8 mouse cellular contexts compared by ENCODE assay signal in the genomic region with DNA sequence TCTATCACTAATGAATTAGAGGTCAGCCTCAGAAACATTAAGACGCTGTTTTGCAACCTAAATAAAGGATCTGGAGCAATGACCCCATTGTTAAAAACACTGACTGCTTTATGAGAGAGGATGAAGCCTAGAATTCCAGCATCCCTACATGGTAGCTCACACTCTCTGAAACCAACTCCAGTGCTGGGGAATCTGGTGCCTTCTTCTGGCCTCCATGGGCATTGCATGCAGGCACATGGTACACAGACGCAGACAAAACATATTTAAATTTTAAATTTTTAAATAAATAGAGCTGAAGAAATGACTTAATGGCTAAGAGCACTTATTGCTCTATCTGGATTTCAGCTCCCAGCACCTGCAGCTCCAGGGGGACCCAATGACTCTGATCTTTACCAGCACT. TPM values are rescaled to one million over a fixed set of nuclear protein-coding genes. Genes with fewer than 3 reads are reported as not detected.
DNase-seq lines count a peak whose midpoint lies in the region; ATAC-seq lines count a peak whose summit lies in the region.

No protein-coding gene starts in this region.

- 82% methylated on average over 2 of the region's 2 CpGs for WGBS in hindbrain, embryonic 11.5 days
- 79% methylated on average over 2 of the region's 2 CpGs for WGBS in hindbrain, embryonic 13.5 days

- DNase-seq in hindbrain, embryonic 11.5 days (ENCODE audit: low spot score): peak; percentile 25
- DNase-seq in retina, embryonic 14.5 days (ENCODE audit: low spot score): peak; percentile 37
- no peak for DNase-seq in retina, postnatal 1 day
- peak; percentile 24 for DNase-seq in T-cell, adult 2 months (ENCODE audit: low spot score)
- DNase-seq in thymus, postnatal 14 days: peak; percentile 15
- no peak for DNase-seq in gastrocnemius, adult 8-10 months (ENCODE audit: low spot score in 2 of 2)

- H3K9ac ChIP-seq in hindbrain, embryonic 11.5 days (ENCODE audit: low read depth, low read length): no peak overlapping the region
- no peak overlapping the region for H3K9ac ChIP-seq in hindbrain, embryonic 13.5 days

- no peaks in the 10 kb centered on the region for H3K27me3 ChIP-seq in hindbrain, embryonic 11.5 days (ENCODE audit: control insufficient read depth, insufficient read depth, low read length)
- no peaks in the 10 kb centered on the region for H3K27me3 ChIP-seq in hindbrain, embryonic 13.5 days

- H3K36me3 ChIP-seq in hindbrain, embryonic 11.5 days (ENCODE audit: control insufficient read depth, insufficient read depth, low read length): no peaks in the 10 kb centered on the region
- H3K36me3 ChIP-seq in hindbrain, embryonic 13.5 days: peaks cover 3% of the 10 kb centered on the region; the same call in 1 of the 2 replicates

- no peaks in the 10 kb centered on the region for H3K4me1 ChIP-seq in hindbrain, embryonic 11.5 days (replicated peaks; ENCODE audit: control insufficient read depth, insufficient read depth, low read length)
- peaks cover 10% of the 10 kb centered on the region for H3K4me1 ChIP-seq in hindbrain, embryonic 13.5 days (replicated peaks)

- H3K9me3 ChIP-seq in hindbrain, embryonic 11.5 days (ENCODE audit: control insufficient read depth, low read length): no peaks in the 10 kb centered on the region
- H3K9me3 ChIP-seq in hindbrain, embryonic 13.5 days: no peaks in the 10 kb centered on the region

- H3K4me3 ChIP-seq in hindbrain, embryonic 11.5 days (ENCODE audit: low read depth, low read length): no peak overlapping the region
- H3K4me3 ChIP-seq in hindbrain, embryonic 13.5 days: no peak overlapping the region

- no peak overlapping the region for H3K27ac ChIP-seq in hindbrain, embryonic 11.5 days (ENCODE audit: low read depth, low read length)
- H3K27ac ChIP-seq in hindbrain, embryonic 13.5 days: no peak overlapping the region

- ATAC-seq in hindbrain, embryonic 11.5 days (ENCODE audit: low FRiP score): no peak
- no peak for ATAC-seq in hindbrain, embryonic 13.5 days (ENCODE audit: low FRiP score)
- ATAC-seq in monocyte, adult 5-6 weeks (replicated peaks; ENCODE audit: insufficient number of reproducible peaks, low FRiP score, low TSS enrichment, poor library complexity, severe bottlenecking): no peak

- no peak overlapping the region for H3K4me2 ChIP-seq in hindbrain, embryonic 11.5 days (replicated peaks; ENCODE audit: low read depth, low read length)
- H3K4me2 ChIP-seq in hindbrain, embryonic 13.5 days: no peak overlapping the region

RNA-seq across cellular contexts. Expression of gene Klhl24, which starts 1.4 kb away (rescaled TPM):
- 50.3 and 50.8 TPM in 2 replicates for polyA plus RNA-seq in hindbrain, embryonic 11.5 days (2014; fragmentation: Nextera tagmentation; extraction: Ambion mirVana)
- 59.6 and 60.9 TPM in 2 replicates for polyA plus RNA-seq in hindbrain, embryonic 13.5 days (2015; fragmentation: Nextera tagmentation; extraction: Ambion mirVana)
- total RNA-seq in monocyte, adult 5-6 weeks (2017): 112 to 133 TPM (median 129 TPM) in 3 replicates
- 100 to 1,000 TPM; 149 to 159 (median 156) TPM for total RNA-seq in gastrocnemius, adult 8-10 months (2022)

RNA-seq across cellular contexts. Expression of gene Yeats2, which starts 44.9 kb away (rescaled TPM):
- polyA plus RNA-seq in hindbrain, embryonic 11.5 days (2014; fragmentation: Nextera tagmentation; extraction: Ambion mirVana): 31.1 and 32.8 TPM in 2 replicates
- polyA plus RNA-seq in hindbrain, embryonic 13.5 days (2015; fragmentation: Nextera tagmentation; extraction: Ambion mirVana): 24.7 and 26.1 TPM in 2 replicates
- total RNA-seq in monocyte, adult 5-6 weeks (2017): 17.9 to 31.5 TPM (median 22.6 TPM) in 3 replicates
- 1 to 10 TPM; 3.3 to 7.6 (median 5.8) TPM for total RNA-seq in gastrocnemius, adult 8-10 months (2022)

Comparison
In these comparisons a context has a peak if more than half of its experiments do, and no peak if none do; other contexts are left out.
1. DNase-seq: peak in hindbrain, embryonic 11.5 days (single experiment), retina, embryonic 14.5 days (single experiment), T-cell, adult 2 months (single experiment) and thymus, postnatal 14 days (single experiment); none in retina, postnatal 1 day (single experiment) and gastrocnemius, adult 8-10 months (0 of 2).